Mouse (Mus musculus): Measurements from ENCODE around the gene Chn1. TPM values are rescaled to one million over a fixed set of nuclear protein-coding genes. Genes with fewer than 3 reads are reported as not detected.
A peak's percentile ranks its signal among the peaks of the same experiment; 100 is the strongest.

The Chn1 gene
- polyA plus RNA-seq, 1 experiment from 2014 or later = 15.1 TPM

DNA sequence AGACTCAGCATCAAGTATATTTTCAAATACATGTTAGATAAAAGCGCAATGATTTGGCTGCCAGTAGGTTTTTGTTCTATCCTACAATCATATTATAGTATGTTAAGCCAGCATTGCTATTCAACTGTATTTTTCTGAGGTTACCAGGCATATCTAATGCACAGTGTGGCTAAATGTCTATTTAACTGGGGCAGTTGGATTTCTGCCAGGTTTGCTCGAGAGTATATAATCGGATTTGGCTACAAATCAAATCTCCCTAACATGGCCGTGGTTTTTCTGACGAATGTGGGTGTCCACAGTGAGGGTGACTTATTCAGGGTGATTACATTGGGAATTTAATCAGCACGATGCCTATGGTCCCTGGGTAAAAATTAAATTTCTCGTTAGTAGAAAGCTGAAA lies 4.7 kb upstream of the Chn1 start:
- WGBS = 52% methylated on average over 7 of the region's 7 CpGs
- Histone ChIP-seq H3K4me2 (no peak overlapping the region), H3K9ac (no peak overlapping the region), H3K4me1 (peaks cover 10% of the 10 kb centered on the region), H3K27me3 (peaks cover 26% of the 10 kb centered on the region), H3K36me3 (no peaks in the 10 kb centered on the region), H3K9me3 (replicated peaks) (no peaks in the 10 kb centered on the region), H3K27ac (no peak overlapping the region), H3K4me3 (replicated peaks) (no peak overlapping the region)
- no peak for ATAC-seq (replicated peaks; ENCODE audit: low FRiP score)

GRCm38 (mm10) chr2:73779016-73779595 lies 4.0 kb upstream of the Chn1 start:
- Histone ChIP-seq H3K4me1 (peaks cover 10% of the 10 kb centered on the region), H3K9me3 (replicated peaks) (no peaks in the 10 kb centered on the region), H3K4me2 (no peak overlapping the region), H3K27me3 (peaks cover 26% of the 10 kb centered on the region), H3K4me3 (replicated peaks) (no peak overlapping the region), H3K9ac (no peak overlapping the region), H3K36me3 (no peaks in the 10 kb centered on the region), H3K27ac (no peak overlapping the region)
- 83% methylated on average over 4 of the region's 4 CpGs for WGBS
- ATAC-seq (replicated peaks; ENCODE audit: low FRiP score) = no peak

DNA sequence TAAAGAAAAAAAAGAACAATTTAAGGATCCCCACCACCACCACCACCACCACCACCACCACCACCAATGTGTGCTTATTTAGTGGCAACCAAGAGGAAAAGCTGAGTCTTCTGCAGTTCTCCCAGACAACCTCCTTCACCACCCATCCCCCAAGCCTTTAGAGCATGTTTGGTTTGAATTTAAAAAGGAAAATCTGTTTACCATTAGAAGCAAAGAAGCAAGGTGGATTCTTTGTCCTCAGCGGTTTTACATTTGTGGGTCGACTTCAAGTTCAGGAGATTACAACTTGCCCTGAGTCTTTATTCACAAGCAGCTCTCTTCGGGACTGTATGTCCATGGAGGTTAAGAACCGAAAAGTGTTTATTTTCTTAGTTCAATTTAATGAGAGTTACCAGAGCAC lies 1.8 kb upstream of the Chn1 start:
- no peak overlapping the region for H3K4me3 ChIP-seq (replicated peaks)
- H3K9me3 ChIP-seq (replicated peaks) = no peaks in the 10 kb centered on the region
- H3K36me3 ChIP-seq = no peaks in the 10 kb centered on the region
- H3K4me1 ChIP-seq = peaks cover 13% of the 10 kb centered on the region
- ATAC-seq (replicated peaks; ENCODE audit: low FRiP score) = no peak
- no peak overlapping the region for H3K27ac ChIP-seq
- H3K4me2 ChIP-seq = no peak overlapping the region
- H3K27me3 ChIP-seq = peaks cover 26% of the 10 kb centered on the region
- 38% methylated on average over 4 of the region's 4 CpGs for WGBS
- no peak overlapping the region for H3K9ac ChIP-seq

DNA sequence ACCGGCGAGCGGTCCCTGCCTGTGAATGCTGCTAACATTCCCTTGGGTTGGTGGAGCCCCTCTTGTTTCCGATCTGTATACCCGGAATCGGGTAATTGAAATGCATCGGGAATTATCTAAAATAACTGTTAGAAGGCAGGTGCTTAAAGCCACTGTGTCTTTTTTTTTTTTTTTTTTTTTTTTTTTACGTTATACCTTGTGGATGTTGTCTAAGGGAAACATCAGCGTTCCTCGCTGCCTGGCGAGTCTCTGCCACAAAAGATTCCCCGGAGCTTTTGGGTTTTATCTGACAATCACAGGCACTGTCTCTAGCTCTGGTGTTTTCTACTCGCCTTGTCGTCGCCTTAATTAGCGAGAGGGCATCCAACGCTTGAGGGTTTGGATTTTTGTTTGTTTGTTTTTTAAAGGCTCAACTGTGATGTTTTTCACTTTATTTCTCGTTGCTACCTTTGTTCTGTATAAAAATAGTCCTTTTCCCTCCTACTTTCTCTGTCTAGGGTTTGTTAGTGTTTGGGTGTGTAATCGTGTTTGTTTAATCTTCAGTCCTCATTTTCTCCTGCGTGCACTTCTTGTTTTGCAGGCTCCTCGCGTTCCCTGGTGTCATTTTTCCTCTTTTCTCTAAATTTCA lies 651 bp upstream of the Chn1 start:
- WGBS = under 1% methylated on average over 22 of the region's 22 CpGs
- ATAC-seq (replicated peaks; ENCODE audit: low FRiP score) = no peak

DNA sequence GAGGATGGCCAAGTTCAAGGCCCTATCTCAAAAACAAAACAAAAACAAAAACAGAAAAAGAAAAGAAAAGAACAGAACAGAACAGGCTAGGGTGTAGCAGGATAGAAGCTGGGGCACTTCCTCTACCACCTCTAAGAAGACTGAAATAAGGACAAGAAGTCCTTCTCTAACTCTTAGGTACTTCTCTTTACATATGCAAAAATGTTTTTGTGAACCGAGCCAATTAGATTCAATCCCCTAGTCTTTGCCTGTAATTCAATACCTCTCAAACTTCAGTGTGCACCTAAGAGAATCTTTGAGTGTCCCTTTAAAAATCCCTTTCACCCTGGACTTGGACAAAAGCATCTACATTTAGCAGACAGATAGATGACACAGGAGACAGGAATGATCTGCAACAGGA lies 2.2 kb downstream of the Chn1 start:
- peaks cover 19% of the 10 kb centered on the region for H3K27me3 ChIP-seq
- H3K9me3 ChIP-seq (replicated peaks) = no peaks in the 10 kb centered on the region
- ATAC-seq (replicated peaks; ENCODE audit: low FRiP score) = no peak
- no peak overlapping the region for H3K9ac ChIP-seq
- no peaks in the 10 kb centered on the region for H3K36me3 ChIP-seq
- no peak overlapping the region for H3K27ac ChIP-seq
- no peak overlapping the region for H3K4me3 ChIP-seq (replicated peaks)
- peaks cover 13% of the 10 kb centered on the region for H3K4me1 ChIP-seq
- no peak overlapping the region for H3K4me2 ChIP-seq
- 29% methylated on average over 1 of the region's 1 CpGs for WGBS

More for the DNA sequence above, 651 bp upstream of the Chn1 start:
- H3K27me3 ChIP-seq = peaks cover 26% of the 10 kb centered on the region
- 0 out of 2 replicates have a peak overlapping the region, but pooled peaks have one; percentile 6 for H3K27ac ChIP-seq
- H3K9me3 ChIP-seq (replicated peaks) = no peaks in the 10 kb centered on the region
- peak overlapping the region; percentile 94 for H3K4me3 ChIP-seq (replicated peaks)
- no peaks in the 10 kb centered on the region for H3K36me3 ChIP-seq
- H3K4me1 ChIP-seq = peaks cover 13% of the 10 kb centered on the region
- H3K4me2 ChIP-seq = peak overlapping the region; percentile 92
- H3K9ac ChIP-seq = peak overlapping the region; percentile 76

GRCm38 (mm10) chr2:73768669-73769068 lies 6.5 kb downstream of the Chn1 start:
- no peak for ATAC-seq (replicated peaks; ENCODE audit: low FRiP score)
- no peaks in the 10 kb centered on the region for H3K9me3 ChIP-seq (replicated peaks)
- no peak overlapping the region for H3K9ac ChIP-seq
- WGBS = 65% methylated on average over 4 of the region's 4 CpGs
- H3K4me2 ChIP-seq = no peak overlapping the region
- no peak overlapping the region for H3K4me3 ChIP-seq (replicated peaks)
- no peaks in the 10 kb centered on the region for H3K27me3 ChIP-seq
- H3K36me3 ChIP-seq = no peaks in the 10 kb centered on the region
- H3K27ac ChIP-seq = no peak overlapping the region
- 0 out of 2 replicates have a peak, but pooled peaks cover 3% of the 10 kb centered on the region for H3K4me1 ChIP-seq

DNA sequence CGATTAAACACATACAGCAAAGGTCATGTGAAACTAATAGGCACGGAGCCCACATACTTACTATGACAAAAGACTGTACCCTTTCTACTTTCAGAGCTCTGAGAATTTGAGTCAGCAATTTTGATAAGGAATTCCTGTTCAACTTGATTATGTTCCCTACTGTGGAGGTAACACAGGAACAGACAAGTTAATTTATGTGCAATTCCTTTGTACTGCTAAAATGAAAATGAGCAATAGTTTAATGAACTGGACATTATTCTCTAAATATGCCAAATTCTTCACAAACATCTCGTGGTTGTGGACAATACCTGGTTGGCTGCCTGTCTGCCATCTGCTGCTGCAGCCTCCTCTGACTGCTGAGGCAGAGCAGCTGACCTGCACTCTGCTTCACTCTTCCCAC lies 11.6 kb downstream of the Chn1 start:
- Histone ChIP-seq H3K4me3 (replicated peaks) (no peak overlapping the region), H3K36me3 (no peaks in the 10 kb centered on the region), H3K4me2 (no peak overlapping the region), H3K4me1 (no peaks in the 10 kb centered on the region), H3K9me3 (replicated peaks) (no peaks in the 10 kb centered on the region), H3K27me3 (no peaks in the 10 kb centered on the region), H3K27ac (no peak overlapping the region), H3K9ac (no peak overlapping the region)
- WGBS = 65% methylated on average over 3 of the region's 3 CpGs
- ATAC-seq (replicated peaks; ENCODE audit: low FRiP score) = no peak

GRCm38 (mm10) chr2:73759899-73760298 lies 15.2 kb downstream of the Chn1 start:
- Histone ChIP-seq H3K4me1 (no peaks in the 10 kb centered on the region), H3K27me3 (no peaks in the 10 kb centered on the region), H3K9me3 (replicated peaks) (peaks cover 6% of the 10 kb centered on the region; the same call in 1 of the 2 replicates), H3K4me3 (replicated peaks) (no peak overlapping the region), H3K36me3 (peaks cover 4% of the 10 kb centered on the region; the same call in 1 of the 2 replicates), H3K4me2 (no peak overlapping the region), H3K27ac (no peak overlapping the region), H3K9ac (no peak overlapping the region)
- ATAC-seq (replicated peaks; ENCODE audit: low FRiP score) = no peak
- WGBS = 65% methylated on average over 7 of the region's 7 CpGs

DNA sequence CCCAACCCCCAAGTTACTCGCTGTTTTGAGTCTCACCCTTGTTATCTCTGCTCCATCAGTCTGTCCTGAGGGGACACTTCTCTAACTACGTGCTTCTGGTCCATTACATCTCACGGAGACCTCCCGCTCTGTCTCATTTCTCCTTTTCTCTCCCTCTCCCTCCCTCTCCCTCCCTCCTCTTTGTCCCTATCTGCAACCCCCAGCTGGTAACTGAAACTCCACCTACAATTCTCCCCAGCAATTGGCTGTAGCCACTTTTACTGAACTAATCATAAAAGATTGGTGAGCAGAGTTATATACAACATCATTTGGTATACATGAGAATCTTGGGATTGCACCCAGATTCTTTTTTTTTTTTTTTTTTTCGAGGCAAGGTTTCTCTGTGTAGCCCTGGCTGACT lies 16.1 kb downstream of the Chn1 start:
- WGBS = 79% methylated on average over 5 of the region's 5 CpGs
- H3K27ac ChIP-seq = no peak overlapping the region
- no peak overlapping the region for H3K9ac ChIP-seq
- no peaks in the 10 kb centered on the region for H3K4me1 ChIP-seq
- no peak for ATAC-seq (replicated peaks; ENCODE audit: low FRiP score)
- H3K36me3 ChIP-seq = peaks cover 6% of the 10 kb centered on the region; the same call in 1 of the 2 replicates
- no peak overlapping the region for H3K4me3 ChIP-seq (replicated peaks)
- peaks cover 7% of the 10 kb centered on the region; the same call in 1 of the 2 replicates for H3K9me3 ChIP-seq (replicated peaks)
- H3K4me2 ChIP-seq = no peak overlapping the region
- no peaks in the 10 kb centered on the region for H3K27me3 ChIP-seq

- no peaks in the 10 kb centered on the region for H3K4me1 ChIP-seq
- H3K36me3 ChIP-seq = no peaks in the 10 kb centered on the region
- H3K4me3 ChIP-seq (replicated peaks) = no peak overlapping the region
- no peak overlapping the region for H3K4me2 ChIP-seq
- no peaks in the 10 kb centered on the region for H3K9me3 ChIP-seq (replicated peaks)
- ATAC-seq (replicated peaks; ENCODE audit: low FRiP score) = no peak
- H3K27ac ChIP-seq = no peak overlapping the region
- WGBS = 94% methylated on average over 1 of the region's 1 CpGs
- H3K9ac ChIP-seq = no peak overlapping the region
- no peaks in the 10 kb centered on the region for H3K27me3 ChIP-seq
These were observed 27.8 kb downstream of the Chn1 start for GRCm38 (mm10) chr2:73747297-73747696.

- no peaks in the 10 kb centered on the region for H3K4me1 ChIP-seq
- H3K4me3 ChIP-seq (replicated peaks) = no peak overlapping the region
- no peak for ATAC-seq (replicated peaks; ENCODE audit: low FRiP score)
- H3K9ac ChIP-seq = no peak overlapping the region
- no peaks in the 10 kb centered on the region for H3K27me3 ChIP-seq
- H3K27ac ChIP-seq = no peak overlapping the region
- WGBS = 95% methylated on average over 1 of the region's 1 CpGs
- H3K36me3 ChIP-seq = no peaks in the 10 kb centered on the region
- H3K4me2 ChIP-seq = no peak overlapping the region
- H3K9me3 ChIP-seq (replicated peaks) = no peaks in the 10 kb centered on the region
These were observed 28.8 kb downstream of the Chn1 start for GRCm38 (mm10) chr2:73746375-73746770.

GRCm38 (mm10) chr2:73745647-73746374 lies 29.3 kb downstream of the Chn1 start:
- no peak overlapping the region for H3K27ac ChIP-seq
- WGBS = 51% methylated on average over 3 of the region's 3 CpGs
- H3K9me3 ChIP-seq (replicated peaks) = no peaks in the 10 kb centered on the region
- no peak for ATAC-seq (replicated peaks; ENCODE audit: low FRiP score)
- no peak overlapping the region for H3K9ac ChIP-seq
- H3K4me3 ChIP-seq (replicated peaks) = no peak overlapping the region
- H3K36me3 ChIP-seq = no peaks in the 10 kb centered on the region
- H3K4me2 ChIP-seq = no peak overlapping the region
- no peaks in the 10 kb centered on the region for H3K27me3 ChIP-seq
- no peaks in the 10 kb centered on the region for H3K4me1 ChIP-seq
